Mouse (Mus musculus) limb, embryonic 11.5 days (tissue): ENCODE measurements around the gene Pld1. TPM values are rescaled to one million over a fixed set of nuclear protein-coding genes. Genes with fewer than 3 reads are reported as not detected.

Experiments used
- ATAC-seq: fragments of 200-750 bp; cut with Nextera tagmentation; 2 replicates; pipeline ENCODE4 v1.8.0; 2017; ENCODE audit warnings: low read depth; ENCODE audit not compliant: insufficient number of reproducible peaks, low FRiP score, low TSS enrichment
- DNase-seq: peaks from one replicate; pipeline ENCODE4 v3.0.0-alpha.2; 2015; ENCODE audit warnings: low spot score
- H3K27ac ChIP-seq: fragments of 300-500 bp; sonication (generic); replicated peaks from 2 replicates; pipeline ENCODE4 v1.5.1; 2014; ENCODE audit warnings: low read depth, mild to moderate bottlenecking, low read length
- H3K27me3 ChIP-seq: fragments of 300-500 bp; sonication (generic); 2 replicates; pipeline ENCODE4 v1.6.1; 2014; ENCODE audit warnings: mild to moderate bottlenecking, low read length, mixed read lengths; ENCODE audit not compliant: control insufficient read depth, insufficient read depth
- H3K36me3 ChIP-seq: fragments of 300-500 bp; sonication (generic); 2 replicates; pipeline ENCODE4 v1.6.1; 2014; ENCODE audit warnings: mild to moderate bottlenecking, low read length, moderate library complexity, mixed read lengths; ENCODE audit not compliant: control insufficient read depth, insufficient read depth
- H3K4me1 ChIP-seq: fragments of 300-500 bp; sonication (generic); 2 replicates; pipeline ENCODE4 v1.6.1; 2014; ENCODE audit warnings: low read length, mixed read lengths; ENCODE audit not compliant: control insufficient read depth, insufficient read depth
- H3K4me2 ChIP-seq: fragments of 300-500 bp; sonication (generic); 2 replicates; pipeline ENCODE4 v1.6.1; 2014; ENCODE audit warnings: low read depth, mild to moderate bottlenecking, moderate library complexity; ENCODE audit not compliant: severe bottlenecking
- H3K4me3 ChIP-seq: fragments of 300-500 bp; sonication (generic); 2 replicates; pipeline ENCODE4 v1.5.1; 2014; ENCODE audit warnings: low read depth, low read length
- H3K9ac ChIP-seq: fragments of 300-500 bp; sonication (generic); 2 replicates; pipeline ENCODE4 v1.6.1; 2014; ENCODE audit warnings: mild to moderate bottlenecking, low read length
- H3K9me3 ChIP-seq: fragments of 300-500 bp; sonication (generic); 2 replicates; pipeline ENCODE4 v1.6.1; 2016; ENCODE audit warnings: low read length; ENCODE audit not compliant: control insufficient read depth
- WGBS: fragments of 180-500 bp; shearing (Covaris S2); extraction: QIAGEN DNeasy Blood & Tissue Kit; methylation state at CpG from one replicate; pipeline ENCODE4 v1.1.7; 2014; 5-methylcytosine and 5-hydroxymethylcytosine counted together
- polyA plus RNA-seq: library from polyadenylated mRNA; unstranded; fragments of >200 nt; fragmentation: Nextera tagmentation; extraction: Ambion mirVana; gene quantifications from 2 replicates; pipeline ENCODE4 v1.2.1, GENCODE M21; 2014

Pld1 gene
- polyA plus RNA-seq, 1 experiment from 2014 or later = 1.7 TPM

DNA sequence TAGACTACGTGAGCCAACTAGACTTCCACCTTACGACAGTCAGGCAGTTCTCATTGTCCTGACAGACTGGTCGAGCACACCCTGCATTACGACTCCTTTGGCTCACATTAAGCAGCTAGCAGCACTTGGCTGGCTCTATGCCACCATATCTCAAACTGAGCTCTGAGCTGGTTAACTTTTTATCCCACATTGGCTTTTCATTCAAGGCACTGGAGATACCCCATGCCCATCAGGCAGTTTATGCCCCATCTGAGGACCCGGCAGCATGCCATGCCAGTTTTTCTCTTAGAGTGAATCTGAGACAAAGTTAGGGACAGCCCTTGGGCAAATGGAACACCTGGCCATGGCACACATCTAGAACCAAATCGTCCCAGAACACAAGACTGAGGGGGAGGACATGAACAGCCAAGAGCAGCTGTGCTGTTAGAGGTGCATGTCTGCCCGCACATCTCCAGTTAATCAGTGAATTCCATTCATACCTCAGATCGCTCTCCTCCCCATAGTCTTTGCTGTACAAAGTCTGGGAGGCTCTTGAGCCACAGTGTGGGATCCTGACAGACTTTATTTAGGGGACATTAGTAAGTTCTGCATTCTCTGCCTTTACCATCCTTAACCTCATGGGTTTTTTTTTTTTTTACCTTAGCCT is 49.5 kb downstream of the Pld1 start:
- no peak for DNase-seq
- Histone ChIP-seq H3K9me3 (no peaks in the 10 kb centered on the region), H3K4me3 (no peak overlapping the region), H3K27ac (no peak overlapping the region), H3K9ac (no peak overlapping the region), H3K4me1 (no peaks in the 10 kb centered on the region), H3K4me2 (no peak overlapping the region), H3K27me3 (no peaks in the 10 kb centered on the region), H3K36me3 (no peaks in the 10 kb centered on the region)
- 78% methylated on average over 8 of the region's 8 CpGs for WGBS
- no peak for ATAC-seq

- no peaks in the 10 kb centered on the region for H3K4me1 ChIP-seq
- H3K36me3 ChIP-seq = no peaks in the 10 kb centered on the region
- WGBS = 82% methylated on average over 2 of the region's 2 CpGs
- no peak for ATAC-seq
- H3K27ac ChIP-seq = no peak overlapping the region
- H3K9me3 ChIP-seq = no peaks in the 10 kb centered on the region
- no peaks in the 10 kb centered on the region for H3K27me3 ChIP-seq
- no peak overlapping the region for H3K4me2 ChIP-seq
- DNase-seq = no peak
- no peak overlapping the region for H3K9ac ChIP-seq
- no peak overlapping the region for H3K4me3 ChIP-seq
These were observed 52.7 kb downstream of the Pld1 start for GRCm38 (mm10) chr3:27991100-27991703.

DNA sequence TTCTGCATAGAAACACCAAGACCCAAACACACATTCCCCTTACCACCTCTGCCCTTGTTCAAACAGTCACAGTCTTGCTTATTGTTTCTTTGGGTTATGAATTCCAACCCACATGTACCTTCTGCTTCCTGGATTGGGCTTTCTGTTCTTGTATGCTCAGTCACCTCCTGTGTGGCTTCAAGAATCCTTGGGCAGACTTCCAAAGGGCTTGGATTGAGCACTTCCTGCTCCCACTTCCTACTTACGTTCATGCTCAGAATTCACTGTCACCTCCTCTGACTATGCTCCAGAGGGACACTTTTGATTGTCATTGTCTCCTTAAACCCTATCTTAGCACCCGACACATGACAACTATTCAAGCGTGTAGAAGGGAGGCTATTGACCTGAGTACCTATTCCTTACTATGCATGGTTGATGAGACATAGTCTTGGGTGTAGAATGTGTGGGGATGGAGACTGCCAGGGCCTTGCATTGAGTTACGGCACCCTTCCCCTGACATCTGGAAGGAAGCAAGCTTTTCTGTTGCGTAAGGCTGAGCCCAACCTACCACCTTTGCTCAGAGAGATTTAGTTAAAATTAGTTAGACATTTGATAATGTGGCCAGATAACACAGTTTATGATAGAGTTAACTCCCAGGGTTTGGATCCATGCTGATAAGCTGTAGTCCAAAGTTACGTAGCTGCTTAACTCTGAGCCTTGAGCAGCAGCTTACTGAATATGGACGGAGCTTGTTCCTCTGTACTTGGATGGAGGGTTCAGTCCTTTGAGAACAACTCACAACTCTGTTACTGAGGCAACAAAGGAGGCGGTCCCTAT is 55.9 kb downstream of the Pld1 start:
- WGBS = 94% methylated on average over 8 of the region's 8 CpGs

GRCm38 (mm10) chr3:28004321-28004720 is 65.8 kb downstream of the Pld1 start:
- Histone ChIP-seq H3K4me2 (no peak overlapping the region), H3K36me3 (no peaks in the 10 kb centered on the region), H3K4me1 (no peaks in the 10 kb centered on the region), H3K27me3 (no peaks in the 10 kb centered on the region), H3K27ac (no peak overlapping the region), H3K9ac (no peak overlapping the region), H3K4me3 (no peak overlapping the region), H3K9me3 (no peaks in the 10 kb centered on the region)
- WGBS = 82% methylated on average over 6 of the region's 6 CpGs
- DNase-seq (no peak), ATAC-seq (no peak)

More for the DNA sequence above, 55.9 kb downstream of the Pld1 start:
- Histone ChIP-seq H3K36me3 (no peaks in the 10 kb centered on the region), H3K4me1 (no peaks in the 10 kb centered on the region), H3K4me2 (no peak overlapping the region), H3K27ac (no peak overlapping the region), H3K4me3 (no peak overlapping the region), H3K27me3 (no peaks in the 10 kb centered on the region), H3K9ac (no peak overlapping the region), H3K9me3 (no peaks in the 10 kb centered on the region)
- ATAC-seq = no peak
- DNase-seq = no peak

DNA sequence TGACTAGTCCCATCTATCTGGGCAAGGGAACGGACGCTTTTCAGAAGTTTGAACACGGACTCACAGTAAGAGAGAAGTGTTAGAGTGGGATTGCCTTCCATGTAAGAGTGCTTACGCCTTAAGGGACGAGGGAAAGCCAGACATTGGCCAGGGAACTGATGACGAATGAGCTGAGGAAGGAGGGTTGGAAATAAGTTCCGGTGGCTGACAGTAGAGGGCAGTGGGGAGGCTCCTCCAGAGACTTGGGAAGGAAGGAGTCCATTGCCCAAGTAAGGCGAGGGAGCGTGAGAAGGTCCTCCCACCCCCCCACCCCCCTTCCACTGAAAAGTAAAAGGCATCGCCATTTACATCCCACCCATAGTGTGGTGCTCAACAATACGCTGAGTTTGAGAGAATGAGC is 69.2 kb downstream of the Pld1 start:
- WGBS = 81% methylated on average over 11 of the region's 11 CpGs
- no peak overlapping the region for H3K27ac ChIP-seq
- ATAC-seq (no peak), DNase-seq (no peak)
- no peaks in the 10 kb centered on the region for H3K4me1 ChIP-seq
- H3K27me3 ChIP-seq = no peaks in the 10 kb centered on the region
- H3K9me3 ChIP-seq = no peaks in the 10 kb centered on the region
- H3K9ac ChIP-seq = no peak overlapping the region
- no peak overlapping the region for H3K4me3 ChIP-seq
- no peak overlapping the region for H3K4me2 ChIP-seq
- no peaks in the 10 kb centered on the region for H3K36me3 ChIP-seq

GRCm38 (mm10) chr3:28008369-28008768 is 69.9 kb downstream of the Pld1 start:
- Histone ChIP-seq H3K9ac (no peak overlapping the region), H3K4me3 (no peak overlapping the region), H3K27me3 (no peaks in the 10 kb centered on the region), H3K9me3 (no peaks in the 10 kb centered on the region), H3K4me1 (no peaks in the 10 kb centered on the region), H3K36me3 (no peaks in the 10 kb centered on the region), H3K27ac (no peak overlapping the region), H3K4me2 (no peak overlapping the region)
- WGBS = 77% methylated on average over 4 of the region's 4 CpGs
- ATAC-seq = no peak
- no peak for DNase-seq

DNA sequence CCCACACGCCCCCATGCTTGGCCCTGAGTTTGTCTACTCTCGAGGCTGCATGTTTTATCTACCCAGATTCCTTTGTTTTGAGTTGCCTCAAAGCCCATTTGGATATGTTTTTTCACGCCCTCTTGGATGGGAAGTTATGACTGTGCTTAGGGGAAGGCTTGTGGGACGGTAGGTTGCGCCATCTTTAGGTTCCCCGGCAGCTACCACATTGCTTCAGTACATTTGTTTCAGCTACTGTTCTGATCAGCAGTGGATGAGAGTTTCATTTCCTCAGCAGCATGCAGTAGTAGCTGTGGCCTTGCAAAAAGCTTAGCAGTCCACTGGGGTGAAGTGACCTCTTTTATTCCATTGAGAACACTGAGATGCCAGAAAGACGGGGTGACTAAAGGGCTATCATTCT is 73.7 kb downstream of the Pld1 start:
- Histone ChIP-seq H3K27ac (no peak overlapping the region), H3K36me3 (no peaks in the 10 kb centered on the region), H3K4me2 (no peak overlapping the region), H3K27me3 (no peaks in the 10 kb centered on the region), H3K4me1 (no peaks in the 10 kb centered on the region), H3K4me3 (no peak overlapping the region), H3K9ac (no peak overlapping the region), H3K9me3 (no peaks in the 10 kb centered on the region; the same call in 1 of the 2 replicates)
- no peak for ATAC-seq
- DNase-seq = no peak
- 91% methylated on average over 7 of the region's 7 CpGs for WGBS

- no peaks in the 10 kb centered on the region for H3K27me3 ChIP-seq
- no peaks in the 10 kb centered on the region for H3K36me3 ChIP-seq
- H3K9ac ChIP-seq = no peak overlapping the region
- H3K4me3 ChIP-seq = no peak overlapping the region
- no peak overlapping the region for H3K4me2 ChIP-seq
- DNase-seq (no peak), ATAC-seq (no peak)
- no peaks in the 10 kb centered on the region; the same call in 1 of the 2 replicates for H3K9me3 ChIP-seq
- no peaks in the 10 kb centered on the region for H3K4me1 ChIP-seq
- H3K27ac ChIP-seq = no peak overlapping the region
- WGBS = 86% methylated on average over 6 of the region's 6 CpGs
These were observed 74.9 kb downstream of the Pld1 start for GRCm38 (mm10) chr3:28013441-28013840.
